Mouse (Mus musculus) embryonic facial prominence, embryonic 15.5 days (tissue): ENCODE measurements around the gene Olfr1163. TPM values are rescaled to one million over a fixed set of nuclear protein-coding genes. Genes with fewer than 3 reads are reported as not detected.
"Not testable (repeated sequence)": the region's sequence is repeated elsewhere in the genome, so short reads cannot be mapped to it uniquely, and the experiment has no call there.

Experiments used
- ATAC-seq: fragments of 200-750 bp; cut with Nextera tagmentation; 2 replicates; pipeline ENCODE4 v1.8.0; 2017; ENCODE audit warnings: low read depth, moderate TSS enrichment; ENCODE audit not compliant: insufficient number of reproducible peaks, low FRiP score, low TSS enrichment
- H3K27ac ChIP-seq: fragments of 300-500 bp; sonication (generic); replicated peaks from 2 replicates; pipeline ENCODE4 v1.5.1; 2015; ENCODE audit warnings: mild to moderate bottlenecking, inconsistent platforms
- H3K27me3 ChIP-seq: fragments of 300-500 bp; sonication (generic); 2 replicates; pipeline ENCODE4 v1.6.1; 2015; ENCODE audit warnings: inconsistent platforms
- H3K36me3 ChIP-seq: fragments of 300-500 bp; sonication (generic); 2 replicates; pipeline ENCODE4 v1.6.1; 2015; ENCODE audit warnings: mild to moderate bottlenecking, inconsistent platforms
- H3K4me1 ChIP-seq: fragments of 300-500 bp; sonication (generic); 2 replicates; pipeline ENCODE4 v1.6.1; 2015; ENCODE audit warnings: inconsistent platforms
- H3K4me2 ChIP-seq: fragments of 300-500 bp; sonication (generic); replicated peaks from 2 replicates; pipeline ENCODE4 v1.6.1; 2015; ENCODE audit warnings: mild to moderate bottlenecking, inconsistent platforms
- H3K4me3 ChIP-seq: fragments of 300-500 bp; sonication (generic); replicated peaks from 2 replicates; pipeline ENCODE4 v1.5.1; 2015; ENCODE audit warnings: mild to moderate bottlenecking, inconsistent platforms
- H3K9ac ChIP-seq: fragments of 300-500 bp; sonication (generic); 2 replicates; pipeline ENCODE4 v1.6.1; 2015; ENCODE audit warnings: inconsistent platforms
- H3K9me3 ChIP-seq: fragments of 300-500 bp; sonication (generic); replicated peaks from 2 replicates; pipeline ENCODE4 v1.6.1; 2016; ENCODE audit warnings: inconsistent platforms
- WGBS: fragments of 180-500 bp; shearing (Covaris S2); methylation state at CpG from one replicate; pipeline ENCODE4 v1.1.7; 2015; 5-methylcytosine and 5-hydroxymethylcytosine counted together
- polyA plus RNA-seq: library from polyadenylated mRNA; unstranded; fragments of >200 nt; fragmentation: Nextera tagmentation; extraction: Ambion mirVana; gene quantifications from 2 replicates; pipeline ENCODE4 v1.2.1, GENCODE M21; 2015

Gene Olfr1163
- not detected in 2 replicates for polyA plus RNA-seq

- Histone ChIP-seq H3K4me3 (no peak within 1 kb of the TSS), H3K27me3 (no peaks in the 10 kb centered on the region), H3K4me1 (no peaks in the 10 kb centered on the region), H3K27ac (no peak within 1 kb of the TSS), H3K9ac (no peak within 1 kb of the TSS), H3K4me2 (no peak within 1 kb of the TSS), H3K36me3 (no peaks in the 10 kb centered on the region), H3K9me3 (no peaks in the 10 kb centered on the region)
- ATAC-seq: no peak
These were observed at the start of gene Olfr1163 for GRCm38 (mm10) chr2:88071730-88072129. Gene Olfr1163, minus strand, starts transcription at chr2:88071830.

GRCm38 (mm10) chr2:88093866-88094265, 22.2 kb upstream of the Olfr1163 start, which contains the start of gene Olfr1164:
Gene Olfr1164, minus strand, starts transcription at chr2:88093966.
- Histone ChIP-seq H3K36me3 (no peaks in the 10 kb centered on the region), H3K9me3 (no peaks in the 10 kb centered on the region), H3K27me3 (no peaks in the 10 kb centered on the region), H3K4me1 (no peaks in the 10 kb centered on the region), H3K27ac (no peak within 1 kb of the TSS), H3K9ac (no peak within 1 kb of the TSS), H3K4me3 (no peak within 1 kb of the TSS), H3K4me2 (no peak within 1 kb of the TSS)
- ATAC-seq: no peak
- 59% methylated on average over 4 of the region's 4 CpGs for WGBS

- Histone ChIP-seq H3K9me3 (no peaks in the 10 kb centered on the region), H3K27me3 (no peaks in the 10 kb centered on the region), H3K36me3 (no peaks in the 10 kb centered on the region), H3K27ac (no peak overlapping the region), H3K4me3 (no peak overlapping the region), H3K4me1 (no peaks in the 10 kb centered on the region), H3K4me2 (no peak overlapping the region), H3K9ac (no peak overlapping the region)
- 86% methylated on average over 2 of the region's 2 CpGs for WGBS
- no peak for ATAC-seq
These were observed 8.0 kb downstream of the Olfr1163 start for GRCm38 (mm10) chr2:88063587-88063986.

- ATAC-seq: no peak
- Histone ChIP-seq H3K27ac (no peak within 1 kb of the TSS), H3K36me3 (no peaks in the 10 kb centered on the region), H3K9ac (no peak within 1 kb of the TSS), H3K4me3 (no peak within 1 kb of the TSS), H3K9me3 (no peaks in the 10 kb centered on the region), H3K27me3 (no peaks in the 10 kb centered on the region), H3K4me1 (no peaks in the 10 kb centered on the region), H3K4me2 (no peak within 1 kb of the TSS)
- 71% methylated on average over 1 of the region's 1 CpGs for WGBS
These were observed 20.6 kb downstream of the Olfr1163 start, which contains the start of gene Olfr1162 for GRCm38 (mm10) chr2:88051029-88051428. Gene Olfr1162, minus strand, starts transcription at chr2:88051129.

- H3K36me3 ChIP-seq: no peaks in the 10 kb centered on the region
- no peak within 1 kb of the TSS for H3K4me3 ChIP-seq
- H3K4me1 ChIP-seq: no peaks in the 10 kb centered on the region
- no peaks in the 10 kb centered on the region for H3K9me3 ChIP-seq
- H3K27ac ChIP-seq: no peak within 1 kb of the TSS
- H3K4me2 ChIP-seq: no peak within 1 kb of the TSS
- H3K9ac ChIP-seq: no peak within 1 kb of the TSS
- no peak for ATAC-seq
- H3K27me3 ChIP-seq: no peaks in the 10 kb centered on the region
These were observed 34.0 kb downstream of the Olfr1163 start, which contains the start of gene Olfr73 for GRCm38 (mm10) chr2:88037599-88037998. Gene Olfr73, minus strand, starts transcription at chr2:88037699.

GRCm38 (mm10) chr2:88022474-88022873, 49.2 kb downstream of the Olfr1163 start, which contains the start of gene Olfr1161:
Gene Olfr1161, plus strand, starts transcription at chr2:88022774.
- ATAC-seq, H3K36me3 ChIP-seq, H3K4me1 ChIP-seq, H3K4me2 ChIP-seq, H3K27ac ChIP-seq, H3K9me3 ChIP-seq, H3K9ac ChIP-seq, H3K27me3 ChIP-seq, H3K4me3 ChIP-seq: not testable (repeated sequence)
- WGBS: 80% methylated on average over 1 of the region's 1 CpGs

Other genes starting within 250 kb of the Olfr1163 start
- gene Olfr1148, start 241.3 kb downstream of the Olfr1163 start, polyA plus RNA-seq: not detected in 2 replicates
- 0.04 TPM in 1 of 2 replicates, not detected in the other for gene Olfr1150-ps1, start 227.8 kb downstream of the Olfr1163 start, polyA plus RNA-seq
- gene Olfr1151, start 216.0 kb downstream of the Olfr1163 start, polyA plus RNA-seq: not detected in 2 replicates
- gene Olfr1152, start 205.3 kb downstream of the Olfr1163 start, polyA plus RNA-seq: 0.05 TPM in 1 of 2 replicates, not detected in the other
- gene Olfr1153, start 176.9 kb downstream of the Olfr1163 start, polyA plus RNA-seq: not detected in 2 replicates
- gene Olfr1154, start 166.7 kb downstream of the Olfr1163 start, polyA plus RNA-seq: not detected in 2 replicates
- gene Olfr1155, start 126.7 kb downstream of the Olfr1163 start, polyA plus RNA-seq: 0.17 TPM in 1 of 2 replicates, not detected in the other
- 0.07 TPM in 1 of 2 replicates, not detected in the other for gene Olfr1156, start 118.7 kb downstream of the Olfr1163 start, polyA plus RNA-seq
- 0.03 TPM in 1 of 2 replicates, not detected in the other for gene Olfr1157, start 103.5 kb downstream of the Olfr1163 start, polyA plus RNA-seq
- gene Olfr74, start 97.2 kb downstream of the Olfr1163 start, polyA plus RNA-seq: not detected in 2 replicates
- not detected in 2 replicates for gene Olfr1158, start 81.7 kb downstream of the Olfr1163 start, polyA plus RNA-seq
- 0.17 TPM in 1 of 2 replicates, not detected in the other for gene Olfr1160, start 63.6 kb downstream of the Olfr1163 start, polyA plus RNA-seq
- gene Olfr1161, start 49.1 kb downstream of the Olfr1163 start, polyA plus RNA-seq: not detected in 2 replicates
- 0.11 and 0.18 TPM in 2 replicates for gene Olfr73, start 34.1 kb downstream of the Olfr1163 start, polyA plus RNA-seq
- gene Olfr1162, start 20.7 kb downstream of the Olfr1163 start, polyA plus RNA-seq: 0.12 TPM in 1 of 2 replicates, not detected in the other
- not detected in 2 replicates for gene Olfr1164, start 22.1 kb upstream of the Olfr1163 start, polyA plus RNA-seq
- not detected in 2 replicates for gene Olfr1166, start 56.4 kb upstream of the Olfr1163 start, polyA plus RNA-seq
- gene Olfr1167, start 83.4 kb upstream of the Olfr1163 start, polyA plus RNA-seq: not detected in 2 replicates
- gene Olfr1168, start 110.0 kb upstream of the Olfr1163 start, polyA plus RNA-seq: not detected in 2 replicates
- gene Olfr1170, start 156.5 kb upstream of the Olfr1163 start, polyA plus RNA-seq: not detected in 2 replicates
- gene Olfr1173, start 208.0 kb upstream of the Olfr1163 start, polyA plus RNA-seq: not detected in 2 replicates
- gene Olfr1174-ps, start 243.3 kb upstream of the Olfr1163 start, polyA plus RNA-seq: not detected in 2 replicates